Mouse (Mus musculus) lung, postnatal 36 days (tissue): ENCODE measurements at regions not wholly inside any gene's neighbourhood (a gene's known extent, or its start where the extent isn't known, plus 50 kb on each side); places are given as distances from the start of the nearest gene placed in this dataset.

ENCODE experiments used
- DNase-seq: peaks from one replicate; pipeline ENCODE4 v3.0.0; 2022; ENCODE audit warnings: mixed read lengths

- no peak for DNase-seq
Measured at GRCm38 (mm10) chr3:23032064-23032463, 955.6 kb downstream of the Tbl1xr1 start.

DNA sequence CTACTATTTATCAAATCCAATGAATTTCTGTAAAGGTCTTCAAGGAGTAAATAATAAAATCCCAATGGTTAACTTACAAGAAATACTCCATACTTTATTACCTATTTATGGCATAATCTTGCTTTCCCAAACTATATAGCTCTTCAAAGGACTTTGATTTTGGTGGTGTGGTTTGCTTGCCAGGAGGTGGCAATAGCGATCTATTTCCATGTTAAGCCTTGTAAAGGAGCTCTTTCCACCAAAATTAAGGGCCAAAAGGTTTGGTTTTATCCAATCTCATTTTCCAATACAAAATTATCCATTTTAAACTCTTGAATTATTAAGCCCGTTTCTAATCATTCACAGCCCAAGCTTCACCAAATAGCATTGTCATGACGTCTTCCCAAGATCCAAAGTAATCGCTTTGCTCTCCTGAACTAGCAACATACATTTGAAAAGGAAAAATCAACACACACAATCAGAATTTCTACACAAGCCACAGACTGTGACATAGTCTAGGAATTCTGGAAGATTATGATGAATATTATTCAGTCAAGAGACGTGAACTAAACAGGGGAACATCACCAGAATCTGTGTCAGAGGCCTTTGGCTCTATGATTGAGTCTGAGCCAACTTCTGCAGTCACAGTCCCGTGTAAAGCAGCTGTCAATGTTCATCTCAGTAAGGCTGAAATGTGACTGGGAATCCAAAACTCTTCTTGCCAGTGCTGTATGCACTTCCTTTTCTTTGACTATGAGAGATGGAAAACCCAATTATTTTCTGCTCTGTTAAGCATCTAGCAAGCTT, 986.9 kb downstream of the Tbl1xr1 start:
- DNase-seq, result no peak

DNA sequence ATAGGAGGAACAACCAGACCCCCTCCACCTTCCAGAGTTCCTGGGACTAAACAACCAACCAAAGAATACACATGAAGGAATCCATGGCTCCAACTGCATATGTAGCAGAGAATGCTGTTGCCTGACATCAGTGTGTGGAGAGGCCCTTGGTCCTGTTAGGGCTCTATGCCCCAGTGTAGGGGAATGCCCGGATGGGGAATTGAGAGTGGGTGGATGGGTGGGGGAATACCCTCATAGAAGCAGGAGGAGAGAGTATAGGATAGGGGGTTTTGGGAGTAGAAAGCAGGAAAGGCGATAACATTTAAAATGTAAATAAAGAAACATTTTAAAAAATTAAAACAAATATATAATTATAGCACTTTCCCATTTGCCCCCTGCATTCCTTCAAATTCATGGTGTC, 995.0 kb downstream of the Tbl1xr1 start:
- DNase-seq, result no peak
